Mouse (Mus musculus): ENCODE results near the gene 9330182O14Rik. TPM values are rescaled to one million over a fixed set of nuclear protein-coding genes. Genes with fewer than 3 reads are reported as not detected.

Gene 9330182O14Rik
- total RNA-seq, 2 experiments from 2014 or later: not detected

DNA sequence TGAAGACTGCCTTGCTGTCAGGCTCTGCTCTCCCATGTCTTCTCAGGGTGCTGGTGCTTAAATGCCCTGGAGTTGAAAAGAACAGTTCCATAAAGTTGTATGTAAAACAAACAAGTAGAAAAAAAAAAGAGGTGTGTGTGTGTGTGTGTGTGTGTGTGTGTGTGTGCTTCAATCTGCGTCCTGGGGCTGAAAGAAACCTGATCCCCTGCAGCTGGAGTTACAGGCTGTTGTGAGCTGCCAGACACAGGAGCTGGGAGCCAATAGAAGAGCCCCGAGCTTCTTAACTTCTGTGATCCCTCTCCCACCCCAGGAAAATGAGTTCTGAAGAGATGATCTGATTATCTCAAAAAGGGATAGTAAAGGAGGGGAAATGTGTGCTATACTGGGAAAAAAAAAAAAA, 45.3 kb downstream of the 9330182O14Rik start:
- intact Hi-C loops (cut with DNase I): no loop called here
- no peak for DNase-seq

DNA sequence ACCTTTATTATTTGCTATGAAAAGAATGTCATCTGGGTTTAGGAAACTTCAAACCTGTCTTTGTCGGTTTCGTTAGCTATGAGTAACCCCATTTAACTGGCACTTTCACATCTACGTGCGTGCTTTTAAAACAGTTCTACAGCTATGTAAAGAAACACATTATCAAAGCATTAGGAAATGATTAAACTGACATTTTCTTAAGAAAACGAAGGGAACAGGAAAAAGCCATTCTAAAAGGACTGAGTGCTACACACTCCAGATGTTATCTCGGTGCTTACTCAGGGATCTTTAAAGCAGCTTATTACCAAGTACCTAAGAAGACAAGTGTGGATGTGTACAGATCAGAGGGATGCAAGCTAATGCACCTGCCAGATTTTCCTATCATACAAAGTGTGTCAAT, 52.9 kb downstream of the 9330182O14Rik start:
- DNase-seq: no peak
- intact Hi-C loops (cut with DNase I): no loop called here

Small RNAs within 50 kb of the gene (microRNA-seq; reads per million reads assigned to microRNA genes)
- gene Gm25958: 0 reads per million in 2 experiments

Data from heart, postnatal 14 days (tissue).